Mouse (Mus musculus) olfactory bulb, adult 2 months (tissue): ENCODE measurements at regions not wholly inside any gene's neighbourhood (a gene's known extent, or its start where the extent isn't known, plus 50 kb on each side); places are given as distances from the start of the nearest gene placed in this dataset.
A peak's percentile ranks its signal among the peaks of the same experiment; 100 is the strongest.

ENCODE experiments used
- H3K27ac ChIP-seq: fragments of 200-500 bp; 2 replicates; pipeline ENCODE4 v1.5.1; 2012; ENCODE audit warnings: low read depth, low read length; ENCODE audit not compliant: insufficient read depth
- H3K4me1 ChIP-seq: fragments of 200-500 bp; 2 replicates; pipeline ENCODE4 v1.6.1; 2012; ENCODE audit warnings: low read length; ENCODE audit not compliant: control insufficient read depth, insufficient read depth
- H3K4me3 ChIP-seq: fragments of 200-500 bp; 2 replicates; pipeline ENCODE4 v1.5.1; 2012; ENCODE audit warnings: mild to moderate bottlenecking, low read depth, low read length, moderate library complexity; ENCODE audit not compliant: insufficient read depth
- CTCF ChIP-seq: fragments of 200-500 bp; IDR thresholded peaks from 2 replicates; pipeline ENCODE4 v1.5.1; 2012; ENCODE audit warnings: low read depth, mild to moderate bottlenecking, low read length, moderate library complexity; ENCODE audit not compliant: insufficient read depth
- POLR2A ChIP-seq: fragments of 200-500 bp; IDR thresholded peaks from 2 replicates; pipeline ENCODE4 v1.6.1; 2012; ENCODE audit warnings: mild to moderate bottlenecking, low read depth, low read length, moderate library complexity; ENCODE audit not compliant: insufficient read depth
- WGBS: fragments of 180-500 bp; shearing (Covaris S2); methylation state at CpG from one replicate; pipeline ENCODE4 v1.1.7; 2018; 5-methylcytosine and 5-hydroxymethylcytosine counted together

GRCm38 (mm10) chr1:71807586-71807985, 154.6 kb upstream of the Fn1 start:
- TF ChIP-seq CTCF = no peak
- no peak for TF ChIP-seq POLR2A
- Histone ChIP-seq H3K4me3 (no peak overlapping the region), H3K27ac (no peak overlapping the region), H3K4me1 (no peaks in the 10 kb centered on the region)
- WGBS = 78% methylated on average over 4 of the region's 4 CpGs

GRCm38 (mm10) chr1:71801283-71802066, 148.5 kb upstream of the Fn1 start:
- H3K4me1 ChIP-seq = no peaks in the 10 kb centered on the region
- WGBS = 74% methylated on average over 9 of the region's 9 CpGs
- TF ChIP-seq CTCF (no peak), POLR2A (no peak)
- H3K4me3 ChIP-seq = no peak overlapping the region
- no peak overlapping the region for H3K27ac ChIP-seq

- WGBS = 60% methylated on average over 2 of the region's 2 CpGs
These were observed 147.6 kb upstream of the Fn1 start for GRCm38 (mm10) chr1:71800581-71800980.

GRCm38 (mm10) chr1:71798636-71799035, 145.6 kb upstream of the Fn1 start:
- Histone ChIP-seq H3K27ac (no peak overlapping the region), H3K4me3 (no peak overlapping the region), H3K4me1 (no peaks in the 10 kb centered on the region)
- WGBS = 84% methylated on average over 9 of the region's 9 CpGs
- TF ChIP-seq POLR2A = no peak
- no peak for TF ChIP-seq CTCF

More at GRCm38 (mm10) chr1:71800581-71800980, 147.6 kb upstream of the Fn1 start:
- Histone ChIP-seq H3K4me1 (no peaks in the 10 kb centered on the region), H3K27ac (no peak overlapping the region), H3K4me3 (no peak overlapping the region)
- TF ChIP-seq POLR2A = no peak

GRCm38 (mm10) chr1:71788408-71788807, 135.4 kb upstream of the Fn1 start:
- Histone ChIP-seq H3K4me3 (no peak overlapping the region), H3K4me1 (no peaks in the 10 kb centered on the region), H3K27ac (no peak overlapping the region)
- 62% methylated on average over 1 of the region's 1 CpGs for WGBS
- TF ChIP-seq POLR2A = no peak
- no peak for TF ChIP-seq CTCF

GRCm38 (mm10) chr1:71784880-71785279, 131.9 kb upstream of the Fn1 start:
- WGBS = 95% methylated on average over 2 of the region's 2 CpGs
- Histone ChIP-seq H3K4me3 (no peak overlapping the region), H3K4me1 (no peaks in the 10 kb centered on the region), H3K27ac (no peak overlapping the region)
- TF ChIP-seq CTCF (no peak), POLR2A (no peak)

GRCm38 (mm10) chr1:71778292-71778691, 125.3 kb upstream of the Fn1 start:
- TF ChIP-seq POLR2A = no peak
- no peak for TF ChIP-seq CTCF
- Histone ChIP-seq H3K4me1 (0 out of 2 replicates have a peak, but pooled peaks cover 2% of the 10 kb centered on the region), H3K27ac (no peak overlapping the region), H3K4me3 (no peak overlapping the region)
- WGBS = 72% methylated on average over 8 of the region's 8 CpGs

- H3K4me1 ChIP-seq = 0 out of 2 replicates have a peak, but pooled peaks cover 2% of the 10 kb centered on the region
- peak overlapping the region; percentile 32 for H3K4me3 ChIP-seq
- WGBS = 40% methylated on average over 19 of the region's 19 CpGs
- no peak overlapping the region; the same call in 1 of the 2 replicates for H3K27ac ChIP-seq
- no peak for TF ChIP-seq CTCF
- TF ChIP-seq POLR2A = no peak
These were observed 123.0 kb upstream of the Fn1 start for GRCm38 (mm10) chr1:71775865-71776501.

GRCm38 (mm10) chr1:71772526-71772925, 119.5 kb upstream of the Fn1 start:
- Histone ChIP-seq H3K4me3 (no peak overlapping the region), H3K4me1 (0 out of 2 replicates have a peak, but pooled peaks cover 2% of the 10 kb centered on the region), H3K27ac (no peak overlapping the region)
- 77% methylated on average over 2 of the region's 2 CpGs for WGBS
- TF ChIP-seq POLR2A (no peak), CTCF (no peak)
